Mouse (Mus musculus) heart, embryonic 15.5 days (tissue): ENCODE results near the gene Zfp810. TPM values are rescaled to one million over a fixed set of nuclear protein-coding genes. Genes with fewer than 3 reads are reported as not detected.
"Not testable (repeated sequence)": the region's sequence is repeated elsewhere in the genome, so short reads cannot be mapped to it uniquely, and the experiment has no call there.

Source experiments
- ATAC-seq: fragments of 200-750 bp; cut with Nextera tagmentation; replicated peaks from 2 replicates; pipeline ENCODE4 v1.8.0; 2017; ENCODE audit warnings: low read depth, moderate TSS enrichment; ENCODE audit not compliant: insufficient number of reproducible peaks, insufficient read depth, low FRiP score
- H3K27ac ChIP-seq: fragments of 300-500 bp; sonication (generic); 2 replicates; pipeline ENCODE4 v1.5.1; 2015; ENCODE audit warnings: mild to moderate bottlenecking, inconsistent platforms
- H3K27me3 ChIP-seq: fragments of 300-500 bp; sonication (generic); 2 replicates; pipeline ENCODE4 v1.6.1; 2015; ENCODE audit warnings: inconsistent platforms
- H3K36me3 ChIP-seq: fragments of 300-500 bp; sonication (generic); 2 replicates; pipeline ENCODE4 v1.6.1; 2015; ENCODE audit warnings: mild to moderate bottlenecking, inconsistent platforms
- H3K4me1 ChIP-seq: fragments of 300-500 bp; sonication (generic); replicated peaks from 2 replicates; pipeline ENCODE4 v1.6.1; 2015; ENCODE audit warnings: inconsistent platforms
- H3K4me2 ChIP-seq: fragments of 300-500 bp; sonication (generic); 2 replicates; pipeline ENCODE4 v1.6.1; 2015; ENCODE audit warnings: inconsistent platforms, mild to moderate bottlenecking, moderate library complexity
- H3K4me3 ChIP-seq: fragments of 300-500 bp; sonication (generic); 2 replicates; pipeline ENCODE4 v1.5.1; 2015; ENCODE audit warnings: mild to moderate bottlenecking, inconsistent platforms
- H3K9ac ChIP-seq: fragments of 300-500 bp; sonication (generic); 2 replicates; pipeline ENCODE4 v1.6.1; 2015; ENCODE audit warnings: mild to moderate bottlenecking, inconsistent platforms
- H3K9me3 ChIP-seq: fragments of 300-500 bp; sonication (generic); replicated peaks from 2 replicates; pipeline ENCODE4 v1.6.1; 2016; ENCODE audit warnings: inconsistent platforms
- WGBS: fragments of 180-500 bp; shearing (Covaris S2); methylation state at CpG from one replicate; pipeline ENCODE4 v1.1.7; 2015; ENCODE audit warnings: mixed read lengths; 5-methylcytosine and 5-hydroxymethylcytosine counted together
- polyA plus RNA-seq: library from polyadenylated mRNA; unstranded; fragments of >200 nt; fragmentation: Nextera tagmentation; extraction: Ambion mirVana; gene quantifications from 2 replicates; pipeline ENCODE4 v1.2.1, GENCODE M21; 2015

Zfp810 gene
- polyA plus RNA-seq, 1 experiment from 2014 or later = 10.8 TPM

GRCm38 (mm10) chr9:22316047-22316446 lies 8.6 kb upstream of the Zfp810 start:
- not testable (repeated sequence) for ATAC-seq, H3K27ac ChIP-seq, H3K27me3 ChIP-seq, H3K36me3 ChIP-seq, H3K4me2 ChIP-seq, H3K9ac ChIP-seq, H3K4me1 ChIP-seq, H3K9me3 ChIP-seq, H3K4me3 ChIP-seq
- 70% methylated on average over 5 of the region's 5 CpGs for WGBS

- no peak for ATAC-seq
- no peak overlapping the region for H3K9ac ChIP-seq
- no peak overlapping the region for H3K4me2 ChIP-seq
- WGBS = 71% methylated on average over 3 of the region's 3 CpGs
- no peak overlapping the region for H3K27ac ChIP-seq
- no peak overlapping the region for H3K4me3 ChIP-seq
- H3K36me3 ChIP-seq = no peaks in the 10 kb centered on the region
- no peaks in the 10 kb centered on the region for H3K27me3 ChIP-seq
- no peaks in the 10 kb centered on the region; the same call in 1 of the 2 replicates for H3K9me3 ChIP-seq
- no peaks in the 10 kb centered on the region for H3K4me1 ChIP-seq
Observed at GRCm38 (mm10) chr9:22314066-22314465, 6.6 kb upstream of the Zfp810 start.

- H3K27ac ChIP-seq = no peak overlapping the region
- no peaks in the 10 kb centered on the region for H3K36me3 ChIP-seq
- H3K4me3 ChIP-seq = no peak overlapping the region
- H3K27me3 ChIP-seq = no peaks in the 10 kb centered on the region
- no peaks in the 10 kb centered on the region for H3K4me1 ChIP-seq
- H3K9ac ChIP-seq = no peak overlapping the region
- no peak for ATAC-seq
- H3K9me3 ChIP-seq = no peaks in the 10 kb centered on the region; the same call in 1 of the 2 replicates
- no peak overlapping the region for H3K4me2 ChIP-seq
- 77% methylated on average over 5 of the region's 5 CpGs for WGBS
Observed at GRCm38 (mm10) chr9:22313218-22313617, 5.8 kb upstream of the Zfp810 start.

GRCm38 (mm10) chr9:22309651-22310050 lies 2.2 kb upstream of the Zfp810 start:
- no peak overlapping the region for H3K4me3 ChIP-seq

GRCm38 (mm10) chr9:22307920-22308262 lies 443 bp upstream of the Zfp810 start:
- H3K27ac ChIP-seq = peak overlapping the region; percentile 52; the same call in 1 of the 2 replicates
- ATAC-seq = not testable (repeated sequence)
- WGBS = 8% methylated on average over 9 of the region's 9 CpGs

More at GRCm38 (mm10) chr9:22309651-22310050, 2.2 kb upstream of the Zfp810 start:
- Histone ChIP-seq H3K27me3 (no peaks in the 10 kb centered on the region), H3K9me3 (no peaks in the 10 kb centered on the region), H3K27ac (no peak overlapping the region), H3K4me1 (peaks cover 9% of the 10 kb centered on the region), H3K36me3 (peaks cover under 1% of the 10 kb centered on the region; the same call in 1 of the 2 replicates), H3K9ac (no peak overlapping the region), H3K4me2 (no peak overlapping the region)
- WGBS = 88% methylated on average over 5 of the region's 5 CpGs
- no peak for ATAC-seq

GRCm38 (mm10) chr9:22306726-22307125 lies 722 bp downstream of the Zfp810 start:
- peak overlapping the region; percentile 76 for H3K27ac ChIP-seq
- H3K27me3 ChIP-seq = no peaks in the 10 kb centered on the region
- peaks cover 9% of the 10 kb centered on the region for H3K4me1 ChIP-seq
- 14% methylated on average over 6 of the region's 6 CpGs for WGBS
- H3K4me2 ChIP-seq = peak overlapping the region; percentile 84
- no peaks in the 10 kb centered on the region; the same call in 1 of the 2 replicates for H3K9me3 ChIP-seq
- peak overlapping the region; percentile 92 for H3K9ac ChIP-seq
- H3K36me3 ChIP-seq = peaks cover 20% of the 10 kb centered on the region
- H3K4me3 ChIP-seq = peak overlapping the region; percentile 88
- no peak for ATAC-seq

More at GRCm38 (mm10) chr9:22307920-22308262, 443 bp upstream of the Zfp810 start:
- Histone ChIP-seq H3K4me3 (peak overlapping the region; percentile 88), H3K9ac (peak overlapping the region; percentile 92), H3K4me2 (peak overlapping the region; percentile 84), H3K36me3 (peaks cover 17% of the 10 kb centered on the region)
- H3K9me3 ChIP-seq, H3K4me1 ChIP-seq, H3K27me3 ChIP-seq: not testable (repeated sequence)

- WGBS = 97% methylated on average over 1 of the region's 1 CpGs
- Histone ChIP-seq H3K9ac (no peak overlapping the region), H3K4me1 (peaks cover 9% of the 10 kb centered on the region), H3K9me3 (no peaks in the 10 kb centered on the region; the same call in 1 of the 2 replicates), H3K36me3 (peaks cover 44% of the 10 kb centered on the region), H3K4me3 (no peak overlapping the region), H3K27me3 (no peaks in the 10 kb centered on the region), H3K4me2 (no peak overlapping the region), H3K27ac (no peak overlapping the region)
- no peak for ATAC-seq
Observed at GRCm38 (mm10) chr9:22302199-22302598, 5.2 kb downstream of the Zfp810 start.

GRCm38 (mm10) chr9:22278733-22279132 lies 28.7 kb downstream of the Zfp810 start:
- 97% methylated on average over 4 of the region's 4 CpGs for WGBS
- peaks cover 55% of the 10 kb centered on the region for H3K9me3 ChIP-seq
- no peaks in the 10 kb centered on the region for H3K4me1 ChIP-seq
- H3K4me3 ChIP-seq = no peak overlapping the region
- H3K9ac ChIP-seq = no peak overlapping the region
- H3K4me2 ChIP-seq = no peak overlapping the region
- peaks cover 86% of the 10 kb centered on the region for H3K36me3 ChIP-seq
- no peak overlapping the region for H3K27ac ChIP-seq
- ATAC-seq = no peak
- H3K27me3 ChIP-seq = no peaks in the 10 kb centered on the region

- 85% methylated on average over 1 of the region's 1 CpGs for WGBS
Observed at GRCm38 (mm10) chr9:22268886-22269285, 38.6 kb downstream of the Zfp810 start.

GRCm38 (mm10) chr9:22262611-22263010 lies 44.8 kb downstream of the Zfp810 start:
- no peaks in the 10 kb centered on the region for H3K36me3 ChIP-seq
- no peaks in the 10 kb centered on the region for H3K27me3 ChIP-seq
- no peak overlapping the region for H3K4me3 ChIP-seq
- H3K9ac ChIP-seq = no peak overlapping the region
- WGBS = 71% methylated on average over 10 of the region's 10 CpGs
- ATAC-seq = no peak
- no peak overlapping the region for H3K4me2 ChIP-seq
- no peaks in the 10 kb centered on the region for H3K4me1 ChIP-seq
- no peak overlapping the region for H3K27ac ChIP-seq
- H3K9me3 ChIP-seq = 0 out of 2 replicates have a peak, but pooled peaks cover 5% of the 10 kb centered on the region

More at GRCm38 (mm10) chr9:22268886-22269285, 38.6 kb downstream of the Zfp810 start:
- no peak overlapping the region for H3K4me2 ChIP-seq
- H3K4me3 ChIP-seq = no peak overlapping the region
- 0 out of 2 replicates have a peak, but pooled peaks cover 7% of the 10 kb centered on the region for H3K9me3 ChIP-seq
- no peaks in the 10 kb centered on the region for H3K4me1 ChIP-seq
- H3K9ac ChIP-seq = no peak overlapping the region
- no peaks in the 10 kb centered on the region for H3K27me3 ChIP-seq
- H3K36me3 ChIP-seq = peaks cover 6% of the 10 kb centered on the region; the same call in 1 of the 2 replicates
- ATAC-seq = no peak
- no peak overlapping the region for H3K27ac ChIP-seq

GRCm38 (mm10) chr9:22261594-22261993 lies 45.9 kb downstream of the Zfp810 start:
- no peak for ATAC-seq
- H3K4me2 ChIP-seq = no peak overlapping the region
- WGBS = 73% methylated on average over 1 of the region's 1 CpGs
- 0 out of 2 replicates have a peak, but pooled peaks cover 2% of the 10 kb centered on the region for H3K9me3 ChIP-seq
- H3K4me1 ChIP-seq = no peaks in the 10 kb centered on the region
- no peaks in the 10 kb centered on the region for H3K36me3 ChIP-seq
- H3K9ac ChIP-seq = no peak overlapping the region
- H3K27me3 ChIP-seq = no peaks in the 10 kb centered on the region
- no peak overlapping the region for H3K4me3 ChIP-seq
- H3K27ac ChIP-seq = no peak overlapping the region

GRCm38 (mm10) chr9:22260092-22260422 lies 47.4 kb downstream of the Zfp810 start:
- Histone ChIP-seq H3K4me1 (no peaks in the 10 kb centered on the region), H3K27ac (no peak overlapping the region)
- WGBS = 28% methylated on average over 3 of the region's 3 CpGs

More at GRCm38 (mm10) chr9:22260092-22260422, 47.4 kb downstream of the Zfp810 start:
- Histone ChIP-seq H3K4me3 (peak overlapping the region; percentile 69), H3K9ac (no peak overlapping the region), H3K36me3 (peaks cover 11% of the 10 kb centered on the region; the same call in 1 of the 2 replicates), H3K4me2 (peak overlapping the region; percentile 72), H3K27me3 (no peaks in the 10 kb centered on the region), H3K9me3 (no peaks in the 10 kb centered on the region)
- no peak for ATAC-seq
